Mouse (Mus musculus) heart, postnatal 14 days (tissue): ENCODE measurements around the gene Eif3k. TPM values are rescaled to one million over a fixed set of nuclear protein-coding genes. Genes with fewer than 3 reads are reported as not detected.

Source experiments
- DNase-seq, 2 experiments: peaks; one replicate each; pipeline ENCODE4 v3.0.0; 2021 to 2022
- intact Hi-C: fragments of 180-260 bp; cut with DNase I; formaldehyde crosslinking; loops from one replicate; pipeline ENCODE4 v1.15.1; 2025
- total RNA-seq, 2 experiments: library from RNA; stranded (reverse); gene quantifications; 2 replicates each; pipeline ENCODE4 v1.2.3; 2021

Eif3k gene
- total RNA-seq, 2 experiments from 2014 or later = 157 to 159 TPM

GRCm38 (mm10) chr7:28961927-28962670, 19.6 kb downstream of the Eif3k start, which contains the start of gene Actn4:
Gene Actn4 (minus strand): TSS chr7:28962340.
- DNase-seq = peak; percentile 99 to 100
- intact Hi-C loops = no loop called here

DNA sequence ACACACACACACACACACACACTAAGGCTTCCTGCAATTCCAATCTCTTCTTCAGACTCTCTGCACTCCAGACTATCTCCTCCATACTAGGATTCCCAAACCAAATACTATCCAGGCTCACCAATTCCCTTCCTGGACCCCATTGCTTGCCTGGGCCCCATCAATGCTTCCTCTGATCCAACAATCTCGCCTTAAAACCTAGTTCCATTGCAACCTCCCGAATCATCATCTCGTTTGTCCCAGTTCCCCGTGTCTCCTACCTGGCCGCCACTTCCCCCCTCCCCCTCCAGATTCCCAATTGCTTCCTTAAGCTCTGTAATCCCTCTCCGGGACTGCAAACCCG, 20.1 kb downstream of the Eif3k start:
- no peak for DNase-seq
- intact Hi-C loops = no loop called here

DNA sequence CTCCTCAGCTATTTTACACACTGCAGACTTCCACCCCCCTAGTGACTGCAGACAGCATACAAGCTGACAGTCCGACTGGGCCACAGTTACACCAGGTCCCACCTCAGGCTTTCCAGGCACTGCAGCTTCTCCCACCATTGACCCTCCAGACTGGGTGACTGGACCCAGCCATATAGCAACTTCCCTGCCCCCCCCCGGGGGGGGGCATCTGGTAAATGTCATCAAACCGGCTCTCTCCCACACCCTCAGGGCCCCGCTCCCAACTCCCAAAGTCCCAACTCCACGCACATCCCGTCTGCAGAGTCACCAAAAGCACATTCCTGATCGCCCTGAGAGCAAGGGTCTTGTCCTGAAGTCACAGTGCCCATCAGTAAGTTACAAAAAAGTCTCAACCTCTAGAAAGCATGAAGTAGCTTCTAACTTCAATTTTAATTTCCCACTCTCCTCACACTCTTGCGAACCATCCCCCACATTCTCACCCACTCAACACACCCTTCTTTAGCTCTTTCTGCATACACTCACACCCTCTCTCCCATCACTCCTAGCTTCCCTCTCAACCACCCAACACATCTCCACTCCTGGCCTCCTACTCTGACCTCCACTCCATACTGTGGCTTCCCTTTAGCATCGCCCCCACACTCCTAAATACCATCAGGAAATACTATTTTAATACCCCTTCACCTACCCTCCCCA, 21.2 kb downstream of the Eif3k start:
- DNase-seq = no peak
- intact Hi-C loops = loop anchor here (1.0 kb wide), 1 partner anchor 20 kb away; no protein-coding TSS in a partner anchor

DNA sequence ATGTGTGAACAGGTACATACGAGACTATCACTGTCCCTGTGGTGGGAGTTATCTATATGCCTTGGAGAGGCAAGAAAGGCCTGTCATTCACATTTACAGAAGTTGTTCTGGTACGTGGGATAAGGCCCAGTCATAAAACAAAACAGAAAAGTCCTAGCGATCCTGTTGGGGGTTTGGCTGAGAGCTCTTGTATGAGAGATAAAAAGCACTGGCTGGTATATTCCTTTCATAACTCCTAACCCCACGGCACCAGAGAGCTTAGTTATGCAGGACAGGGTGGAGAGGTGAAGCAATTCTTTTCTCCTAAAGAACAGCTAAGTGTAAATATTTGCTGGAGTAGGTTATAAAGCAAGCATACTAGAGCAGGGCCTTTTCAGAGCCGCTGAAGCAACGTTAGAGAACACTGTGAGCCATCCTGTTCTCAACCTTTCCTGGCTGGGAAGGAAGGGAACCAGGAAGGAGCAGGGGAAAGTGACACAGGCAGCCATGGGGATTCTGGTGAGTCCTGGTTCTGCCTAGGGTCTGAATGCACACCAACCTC, 22.1 kb downstream of the Eif3k start:
- intact Hi-C loops = loop anchor here (1.0 to 5.0 kb wide), 2 partner anchors 19 to 37 kb away; no protein-coding TSS in a partner anchor
- DNase-seq = no peak

DNA sequence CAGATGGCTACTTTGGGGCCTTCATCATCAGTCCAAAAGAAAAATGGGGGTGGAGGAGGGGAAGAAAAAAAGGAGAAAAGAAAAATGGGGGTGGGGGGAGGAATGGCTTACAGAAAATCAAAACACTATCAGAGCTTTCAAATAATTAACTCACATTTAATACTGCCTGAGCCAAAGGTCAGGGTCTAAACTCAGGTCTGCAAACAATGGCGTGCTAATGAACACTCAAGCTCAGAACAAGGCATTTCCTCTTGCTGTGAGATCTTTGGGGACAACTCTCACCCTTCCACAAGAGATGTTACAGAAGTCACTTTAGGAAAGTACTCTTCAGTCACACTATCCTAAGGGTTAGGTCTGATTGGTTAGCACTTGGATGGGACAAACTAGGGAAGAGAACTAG, 22.9 kb downstream of the Eif3k start:
- intact Hi-C loops = loop anchor here (5.0 kb wide), 1 partner anchor 36 kb away; no protein-coding TSS in a partner anchor
- DNase-seq = no peak

GRCm38 (mm10) chr7:28957997-28958725, 23.5 kb downstream of the Eif3k start:
- no peak for DNase-seq
- intact Hi-C loops = loop anchor here (5.0 kb wide), 1 partner anchor 36 kb away; no protein-coding TSS in a partner anchor

- intact Hi-C loops = loop anchor here (5.0 kb wide), 1 partner anchor 35 kb away; no protein-coding TSS in a partner anchor
- no peak for DNase-seq
Observed at GRCm38 (mm10) chr7:28957286-28957685, 24.4 kb downstream of the Eif3k start.

- no peak for DNase-seq
Observed at GRCm38 (mm10) chr7:28956270-28956669, 25.4 kb downstream of the Eif3k start.

GRCm38 (mm10) chr7:28955295-28955897, 26.3 kb downstream of the Eif3k start:
- DNase-seq = no peak

More at GRCm38 (mm10) chr7:28956270-28956669, 25.4 kb downstream of the Eif3k start:
- intact Hi-C loops = loop anchor here (5.0 kb wide), 1 partner anchor 34 kb away; no protein-coding TSS in a partner anchor

GRCm38 (mm10) chr7:28954773-28955172, 26.9 kb downstream of the Eif3k start:
- no peak for DNase-seq
- intact Hi-C loops = loop anchor here (5.0 kb wide), 1 partner anchor 32 kb away; no protein-coding TSS in a partner anchor

More at GRCm38 (mm10) chr7:28955295-28955897, 26.3 kb downstream of the Eif3k start:
- intact Hi-C loops = loop anchor here (5.0 kb wide), 1 partner anchor 33 kb away; no protein-coding TSS in a partner anchor

DNA sequence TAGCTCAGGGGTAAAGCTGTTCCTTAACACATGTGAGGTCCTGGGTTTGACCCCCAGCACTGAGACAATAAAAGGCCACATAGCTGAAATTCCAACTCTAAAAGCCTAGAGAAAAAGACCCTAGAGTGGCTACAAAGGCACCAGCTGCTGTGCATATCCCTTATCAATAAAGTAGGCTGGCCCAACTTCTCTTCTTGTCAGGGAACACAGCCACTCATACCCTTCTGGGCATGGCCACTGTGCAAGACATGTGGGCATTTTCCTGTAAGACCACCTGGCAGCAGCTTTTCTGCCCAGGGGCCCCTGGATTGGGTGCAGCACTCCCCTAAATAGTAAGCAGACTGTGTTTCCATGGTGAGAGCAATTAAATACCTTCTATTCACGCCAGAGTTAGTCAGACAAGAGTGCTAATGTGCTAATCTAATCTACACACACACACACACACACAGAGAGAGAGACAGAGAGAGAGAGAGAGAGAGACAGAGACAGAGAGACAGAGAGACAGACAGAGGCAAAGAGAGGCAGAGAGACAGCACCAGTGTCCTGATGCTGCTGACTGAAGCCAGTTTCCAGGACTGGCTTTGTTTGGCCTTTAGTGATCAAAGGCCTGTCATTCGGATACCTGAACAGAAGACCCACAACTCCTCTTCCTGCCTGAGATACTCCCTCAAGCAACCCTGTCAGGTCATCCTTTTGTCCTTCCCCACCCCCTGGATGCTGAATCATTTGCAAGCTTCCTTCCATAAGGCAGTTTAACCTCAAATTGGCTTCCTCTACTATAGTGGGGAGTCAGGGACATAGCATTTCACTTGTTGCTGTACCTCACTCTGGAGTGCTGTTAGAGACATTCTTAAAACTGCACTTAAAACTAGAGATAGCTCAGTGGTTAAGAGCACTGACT, 27.9 kb downstream of the Eif3k start:
- DNase-seq = no peak
- intact Hi-C loops = no loop called here

GRCm38 (mm10) chr7:28952786-28953185, 28.9 kb downstream of the Eif3k start:
- intact Hi-C loops = no loop called here
- DNase-seq = no peak

DNA sequence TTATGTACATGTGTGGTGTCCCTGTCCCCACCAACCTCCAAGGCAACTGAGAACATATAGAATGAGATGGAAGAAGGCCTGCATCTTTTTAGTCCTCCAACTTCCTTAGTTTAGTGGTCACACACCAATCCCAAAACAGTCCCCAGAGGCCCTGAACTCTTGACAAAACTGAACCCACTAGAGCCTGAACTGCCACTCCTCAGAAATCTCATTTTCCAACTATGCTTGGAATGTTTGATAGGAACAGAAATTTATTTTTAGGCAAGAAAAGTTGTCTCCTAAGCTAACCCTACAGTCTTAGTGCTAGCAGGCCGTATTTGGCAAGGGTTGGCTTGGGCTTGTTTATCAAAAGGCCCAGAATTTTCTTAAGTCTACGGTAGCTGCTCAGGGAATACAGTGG, 29.9 kb downstream of the Eif3k start:
- DNase-seq = no peak
- intact Hi-C loops = no loop called here

GRCm38 (mm10) chr7:28950346-28951037, 31.2 kb downstream of the Eif3k start:
- intact Hi-C loops = no loop called here
- no peak for DNase-seq

- DNase-seq = no peak
- intact Hi-C loops = no loop called here
Observed at GRCm38 (mm10) chr7:28949298-28949697, 32.4 kb downstream of the Eif3k start.

DNA sequence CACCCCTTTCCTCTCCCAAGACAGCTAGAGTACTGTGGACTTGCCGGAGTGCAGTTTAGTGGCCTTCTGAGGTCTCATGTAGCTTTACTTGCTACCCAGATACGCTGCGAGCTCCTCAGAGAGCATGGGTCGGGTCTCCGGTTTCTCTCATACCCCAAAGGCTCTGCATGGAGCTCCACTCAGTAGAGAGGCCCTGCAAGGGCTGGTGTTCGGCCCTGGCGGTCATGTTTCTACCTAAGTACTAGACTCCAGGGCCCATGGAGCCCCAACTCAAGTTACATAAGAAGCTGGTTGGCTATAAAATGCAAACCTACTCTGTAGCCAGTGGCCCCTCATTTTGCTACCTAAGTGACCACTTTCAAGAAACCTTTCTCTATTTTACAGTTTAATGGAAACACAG, 32.9 kb downstream of the Eif3k start:
- DNase-seq = no peak
- intact Hi-C loops = no loop called here

DNA sequence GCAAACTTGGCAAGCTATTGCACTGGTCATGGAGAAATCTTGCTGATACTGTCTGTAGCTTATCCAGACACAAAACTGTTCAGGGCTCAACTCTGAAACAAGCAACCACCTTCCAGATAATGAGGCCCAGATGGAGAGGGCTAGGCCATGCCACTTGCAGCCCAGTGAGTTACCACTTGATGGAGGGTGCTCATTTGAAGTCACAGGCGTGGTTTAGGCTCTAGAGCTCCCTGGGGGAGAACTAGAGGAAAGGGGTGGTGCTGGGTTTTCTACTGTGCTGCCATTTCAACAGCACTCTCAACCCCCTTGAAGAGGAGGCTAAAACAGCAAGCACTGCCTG, 35.4 kb downstream of the Eif3k start:
- DNase-seq = no peak
- intact Hi-C loops = no loop called here

DNA sequence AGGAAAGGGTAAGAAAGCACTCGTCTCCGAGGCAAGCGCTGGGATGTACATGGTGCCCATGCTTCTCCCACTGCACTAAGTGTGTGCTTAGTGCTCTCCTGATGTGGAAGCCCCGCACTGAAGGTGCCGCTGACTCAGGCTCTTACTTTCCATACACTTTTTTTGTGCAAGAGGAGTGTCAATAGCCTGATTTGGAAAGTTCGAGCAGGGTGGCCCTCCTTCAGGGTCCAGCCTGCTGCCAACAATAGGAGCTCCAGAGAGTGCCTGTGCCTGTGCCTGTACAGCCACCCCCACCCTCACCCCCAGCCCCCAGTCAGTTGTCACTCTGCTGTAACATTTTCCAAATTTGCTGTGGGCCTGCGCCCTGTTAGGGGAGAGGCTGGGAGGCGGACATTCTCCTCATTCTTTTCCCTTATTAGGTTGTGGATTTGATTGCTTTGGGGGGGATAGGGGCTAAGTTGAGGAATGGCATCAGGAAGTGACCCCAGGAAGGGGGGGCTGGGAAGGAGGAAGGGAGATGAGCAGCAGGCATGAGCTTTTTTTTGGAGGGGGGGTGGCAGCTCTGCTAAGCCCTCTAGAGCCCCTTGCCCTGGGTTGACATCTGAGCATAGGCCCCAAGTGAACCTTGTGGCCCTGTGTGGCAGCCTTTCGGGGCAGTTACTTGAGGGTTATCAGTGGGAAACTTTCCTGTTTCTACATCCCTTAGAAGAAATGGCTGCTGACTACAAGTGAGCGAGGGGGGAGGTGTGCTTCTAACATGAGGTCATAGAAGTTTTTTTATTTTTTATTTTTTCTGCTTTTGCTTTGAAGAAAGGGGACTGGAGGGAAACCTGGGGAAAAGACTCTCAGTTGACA, 36.0 kb downstream of the Eif3k start:
- DNase-seq = no peak

More for the DNA sequence above, 36.0 kb downstream of the Eif3k start:
- intact Hi-C loops = no loop called here
